Mouse (Mus musculus): ENCODE data around the gene Fli1. TPM values are rescaled to one million over a fixed set of nuclear protein-coding genes. Genes with fewer than 3 reads are reported as not detected.

Gene Fli1
- polyA plus RNA-seq, 1 experiment from 2014 or later, result 21.6 TPM

DNA sequence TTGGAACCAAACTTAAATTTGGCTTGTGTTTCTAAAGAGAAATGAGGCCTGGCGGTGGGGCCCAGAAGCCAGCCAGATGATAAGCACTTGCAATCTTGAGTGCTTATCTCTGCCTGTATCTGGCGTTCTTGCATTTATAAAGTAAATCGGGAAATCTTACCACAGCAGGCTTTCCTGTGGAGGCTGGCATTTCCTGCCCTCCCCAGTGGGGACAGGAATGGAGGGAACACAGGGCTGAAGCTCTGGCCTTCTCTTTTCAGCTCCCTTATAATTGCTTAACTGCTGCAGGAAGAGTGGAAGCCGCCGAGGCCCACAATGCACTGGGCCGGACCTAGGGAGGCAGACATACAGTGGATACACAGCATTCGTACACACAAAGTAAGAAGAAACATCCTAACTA, 13.7 kb upstream of the Fli1 start:
- Histone ChIP-seq H3K4me2 (ENCODE audit: low read length) (no peak overlapping the region), H3K4me1 (replicated peaks; ENCODE audit: insufficient read depth, low read length) (no peaks in the 10 kb centered on the region), H3K9me3 (replicated peaks; ENCODE audit: low read length) (no peaks in the 10 kb centered on the region), H3K27ac (no peak overlapping the region), H3K36me3 (ENCODE audit: insufficient read depth, low read length) (no peaks in the 10 kb centered on the region), H3K4me3 (replicated peaks; ENCODE audit: low read depth, low read length) (no peak overlapping the region), H3K27me3 (ENCODE audit: insufficient read depth, low read length) (no peaks in the 10 kb centered on the region), H3K9ac (ENCODE audit: low read depth, low read length) (no peak overlapping the region)
- TF ChIP-seq CTCF (IDR thresholded peaks at IDR 0.05; ENCODE audit: low read depth), result no peak
- ATAC-seq (replicated peaks; ENCODE audit: low FRiP score, low read depth) (no peak), DNase-seq (ENCODE audit: low spot score) (no peak)
- 66% methylated on average over 7 of the region's 7 CpGs for WGBS

DNA sequence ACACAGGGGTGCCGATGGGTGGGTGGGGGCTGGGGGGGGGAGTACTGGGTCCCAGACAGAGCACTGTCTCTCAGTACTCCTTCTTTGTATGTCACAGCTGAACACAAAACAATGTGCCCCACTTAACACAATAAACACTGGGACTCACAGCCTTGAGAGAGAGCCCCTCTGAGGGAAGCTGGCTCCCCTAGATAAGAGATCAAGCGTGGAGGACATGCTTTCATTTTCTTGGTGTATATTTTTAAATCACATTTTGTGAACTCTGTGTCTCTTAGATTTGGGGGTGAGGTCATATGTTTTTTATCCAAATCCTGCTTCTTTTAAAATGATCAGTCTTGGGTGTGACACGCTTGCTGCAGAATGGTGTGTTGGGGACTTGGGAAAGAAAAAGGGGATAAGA, 12.6 kb upstream of the Fli1 start:
- DNase-seq (ENCODE audit: low spot score), result no peak
- no peak overlapping the region for H3K27ac ChIP-seq

DNA sequence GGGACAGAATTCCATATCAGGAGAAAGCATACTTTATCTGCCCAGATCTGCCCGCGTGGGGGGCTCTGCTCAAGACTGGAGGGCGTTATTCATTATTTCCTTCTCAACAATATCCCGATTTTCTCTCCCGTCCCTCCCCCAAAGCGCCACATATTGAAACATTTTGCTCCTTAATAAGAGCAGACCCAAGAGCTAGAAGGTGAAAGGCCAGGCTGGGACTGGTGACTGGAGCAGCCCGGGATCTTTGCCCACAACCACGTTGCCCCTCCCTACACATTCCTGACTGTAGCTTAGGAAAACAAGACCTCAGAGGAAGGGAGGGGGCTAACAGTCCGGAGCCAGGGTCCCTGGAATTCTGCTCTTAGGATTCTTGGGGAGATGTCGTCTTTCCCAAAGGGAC, 7.9 kb upstream of the Fli1 start:
- ATAC-seq (replicated peaks; ENCODE audit: low FRiP score, low read depth), result no peak
- Histone ChIP-seq H3K9ac (ENCODE audit: low read depth, low read length) (no peak overlapping the region), H3K36me3 (ENCODE audit: insufficient read depth, low read length) (no peaks in the 10 kb centered on the region), H3K4me1 (replicated peaks; ENCODE audit: insufficient read depth, low read length) (peaks cover 30% of the 10 kb centered on the region), H3K27ac (no peak overlapping the region), H3K27me3 (ENCODE audit: insufficient read depth, low read length) (peaks cover 4% of the 10 kb centered on the region; the same call in 1 of the 2 replicates), H3K9me3 (replicated peaks; ENCODE audit: low read length) (no peaks in the 10 kb centered on the region), H3K4me2 (ENCODE audit: low read length) (peak overlapping the region; percentile 21; the same call in 1 of the 2 replicates), H3K4me3 (replicated peaks; ENCODE audit: low read depth, low read length) (no peak overlapping the region)
- DNase-seq (ENCODE audit: low spot score), result peak; percentile 76
- 8% methylated on average over 10 of the region's 10 CpGs for WGBS
- TF ChIP-seq CTCF (IDR thresholded peaks at IDR 0.05; ENCODE audit: low read depth), result no peak

More for the DNA sequence above, 12.6 kb upstream of the Fli1 start:
- no peak for ATAC-seq (replicated peaks; ENCODE audit: low FRiP score, low read depth)
- Histone ChIP-seq H3K9ac (ENCODE audit: low read depth, low read length) (no peak overlapping the region), H3K27me3 (ENCODE audit: insufficient read depth, low read length) (no peaks in the 10 kb centered on the region), H3K4me3 (replicated peaks; ENCODE audit: low read depth, low read length) (no peak overlapping the region), H3K4me2 (ENCODE audit: low read length) (no peak overlapping the region), H3K4me1 (replicated peaks; ENCODE audit: insufficient read depth, low read length) (peaks cover 6% of the 10 kb centered on the region), H3K36me3 (ENCODE audit: insufficient read depth, low read length) (no peaks in the 10 kb centered on the region), H3K9me3 (replicated peaks; ENCODE audit: low read length) (no peaks in the 10 kb centered on the region)
- no peak for TF ChIP-seq CTCF (IDR thresholded peaks at IDR 0.05; ENCODE audit: low read depth)
- WGBS, result 83% methylated on average over 3 of the region's 3 CpGs

DNA sequence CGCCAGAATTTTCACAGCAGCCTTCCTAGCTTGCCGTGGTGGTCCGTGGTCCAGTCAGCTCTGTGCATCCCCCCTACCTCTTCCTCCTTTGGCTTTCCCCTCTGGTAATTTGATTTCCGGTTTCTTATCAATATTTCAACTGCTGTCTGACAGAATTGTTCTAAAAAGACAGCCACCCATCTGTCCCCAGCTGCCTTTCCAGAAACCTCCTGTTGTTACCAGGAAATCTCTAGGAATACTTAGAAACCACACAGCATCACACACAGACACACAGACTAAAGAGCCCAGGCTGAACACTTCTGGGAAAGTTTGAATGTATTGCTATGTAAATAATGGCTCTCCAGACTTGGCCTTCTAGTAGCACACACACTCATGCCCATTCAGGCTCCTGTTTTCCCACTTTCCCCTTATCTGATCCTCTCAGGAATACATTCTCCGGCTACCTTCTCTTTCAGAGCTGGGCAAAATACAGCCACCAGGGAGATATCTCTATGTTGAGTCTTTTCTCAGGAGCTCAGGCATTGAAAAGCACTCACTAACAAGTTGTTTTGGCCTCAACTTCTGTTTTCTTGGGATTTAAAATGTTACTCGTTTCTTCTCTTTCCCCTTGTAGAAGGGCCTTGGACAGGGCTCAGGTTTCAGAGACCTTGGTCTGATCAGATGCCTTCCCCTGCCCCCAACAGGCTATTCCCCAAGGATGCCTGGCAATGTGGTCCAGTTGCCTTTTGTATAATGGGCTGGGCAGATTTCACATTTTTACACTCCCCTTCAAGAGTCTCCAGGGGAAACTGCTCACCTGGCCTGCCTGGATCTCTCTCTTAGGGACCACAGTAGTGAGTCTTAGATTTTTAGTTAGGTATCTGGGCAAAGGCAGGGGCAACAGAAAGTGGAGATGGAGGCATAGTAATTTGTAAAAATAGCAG, 7.1 kb upstream of the Fli1 start:
- Histone ChIP-seq H3K36me3 (ENCODE audit: insufficient read depth, low read length) (no peaks in the 10 kb centered on the region), H3K4me3 (replicated peaks; ENCODE audit: low read depth, low read length) (no peak overlapping the region), H3K4me2 (ENCODE audit: low read length) (no peak overlapping the region), H3K27me3 (ENCODE audit: insufficient read depth, low read length) (peaks cover 5% of the 10 kb centered on the region; the same call in 1 of the 2 replicates), H3K4me1 (replicated peaks; ENCODE audit: insufficient read depth, low read length) (peaks cover 37% of the 10 kb centered on the region), H3K9ac (ENCODE audit: low read depth, low read length) (no peak overlapping the region), H3K9me3 (replicated peaks; ENCODE audit: low read length) (no peaks in the 10 kb centered on the region), H3K27ac (peak overlapping the region; percentile 31; the same call in 1 of the 2 replicates)
- ATAC-seq (replicated peaks; ENCODE audit: low FRiP score, low read depth) (no peak), DNase-seq (ENCODE audit: low spot score) (peak; percentile 51)
- no peak for TF ChIP-seq CTCF (IDR thresholded peaks at IDR 0.05; ENCODE audit: low read depth)
- WGBS, result 31% methylated on average over 6 of the region's 6 CpGs

DNA sequence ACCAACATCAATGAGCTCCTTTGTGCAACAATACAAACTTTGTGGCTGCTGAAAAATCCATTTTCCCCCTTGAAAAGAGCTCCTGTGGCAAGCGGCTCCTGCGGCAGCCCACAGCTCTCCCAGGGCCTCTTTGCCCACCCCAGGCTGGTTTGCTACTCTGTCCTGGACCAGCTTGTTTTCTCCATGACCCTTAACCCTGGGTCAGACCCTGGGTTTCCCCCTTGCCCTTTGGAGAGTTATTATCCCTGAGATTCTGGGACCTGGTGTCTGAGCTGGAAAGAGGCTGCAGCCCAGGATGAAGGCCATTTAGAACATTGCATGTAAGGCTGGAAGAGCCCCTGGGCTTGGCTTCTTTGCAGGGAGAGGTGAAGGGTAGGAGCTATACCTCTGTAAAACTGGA, 4.1 kb upstream of the Fli1 start:
- Histone ChIP-seq H3K4me3 (replicated peaks; ENCODE audit: low read depth, low read length) (no peak overlapping the region), H3K36me3 (ENCODE audit: insufficient read depth, low read length) (no peaks in the 10 kb centered on the region), H3K27me3 (ENCODE audit: insufficient read depth, low read length) (peaks cover 15% of the 10 kb centered on the region; the same call in 1 of the 2 replicates), H3K9me3 (replicated peaks; ENCODE audit: low read length) (no peaks in the 10 kb centered on the region), H3K27ac (no peak overlapping the region), H3K9ac (ENCODE audit: low read depth, low read length) (no peak overlapping the region), H3K4me1 (replicated peaks; ENCODE audit: insufficient read depth, low read length) (peaks cover 52% of the 10 kb centered on the region), H3K4me2 (ENCODE audit: low read length) (no peak overlapping the region)
- ATAC-seq (replicated peaks; ENCODE audit: low FRiP score, low read depth) (no peak), DNase-seq (ENCODE audit: low spot score) (no peak)
- 75% methylated on average over 2 of the region's 2 CpGs for WGBS
- TF ChIP-seq CTCF (IDR thresholded peaks at IDR 0.05; ENCODE audit: low read depth), result no peak

DNA sequence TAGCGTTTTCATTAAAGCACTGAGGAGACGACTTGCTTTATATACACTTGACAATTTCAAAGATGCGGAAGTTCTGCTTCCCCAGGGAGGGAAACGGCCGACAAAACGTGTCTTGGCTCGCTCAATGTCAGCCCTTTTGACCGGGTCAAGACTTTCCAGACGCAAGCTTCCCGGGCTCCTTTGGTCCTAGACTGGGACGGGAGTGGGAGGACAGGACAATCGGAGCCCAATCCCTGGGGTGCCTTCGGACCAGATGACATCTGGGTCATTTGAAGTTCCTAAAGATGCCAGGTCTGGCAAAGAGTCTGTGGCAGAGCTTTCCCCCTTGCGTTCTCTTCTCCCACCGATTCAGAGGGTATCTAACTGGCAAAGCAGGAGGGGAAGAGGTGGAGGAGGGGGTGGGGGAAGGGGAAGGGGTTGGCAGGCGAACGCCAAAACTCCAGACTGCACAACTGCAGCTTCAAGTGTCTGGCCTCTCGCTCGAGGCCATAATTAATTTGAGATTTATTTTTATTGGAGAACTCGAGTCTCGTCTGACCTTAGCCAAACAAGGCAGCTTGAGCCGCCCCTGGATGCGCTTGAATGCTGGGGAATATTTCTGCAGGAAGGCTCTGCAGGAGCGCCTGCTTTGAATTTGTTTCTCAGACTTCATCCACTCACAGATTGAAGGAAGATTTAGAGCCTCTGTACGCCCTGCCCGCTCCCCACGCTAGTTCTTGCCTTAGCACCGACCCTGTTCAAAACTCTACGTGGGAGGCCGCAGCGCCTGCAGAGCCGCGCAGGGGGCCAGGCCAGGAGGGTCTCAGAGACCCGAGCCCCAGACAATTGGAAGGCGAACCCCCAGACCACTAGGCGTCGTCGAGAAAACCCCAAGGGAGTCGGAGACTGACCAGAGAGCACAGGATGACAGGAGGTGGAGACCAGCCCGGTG, 2.3 kb upstream of the Fli1 start:
- peak; percentile 88 for DNase-seq (ENCODE audit: low spot score)
- H3K4me1 ChIP-seq (replicated peaks; ENCODE audit: insufficient read depth, low read length), result peaks cover 43% of the 10 kb centered on the region
- no peak for TF ChIP-seq CTCF (IDR thresholded peaks at IDR 0.05; ENCODE audit: low read depth)
- 0 out of 2 replicates have a peak overlapping the region, but pooled peaks have one; percentile 35 for H3K9ac ChIP-seq (ENCODE audit: low read depth, low read length)
- H3K27me3 ChIP-seq (ENCODE audit: insufficient read depth, low read length), result peaks cover 15% of the 10 kb centered on the region; the same call in 1 of the 2 replicates
- no peaks in the 10 kb centered on the region for H3K36me3 ChIP-seq (ENCODE audit: insufficient read depth, low read length)
- peak overlapping the region; percentile 71 for H3K27ac ChIP-seq
- peak overlapping the region; percentile 9; the same call in 1 of the 2 replicates for H3K4me3 ChIP-seq (replicated peaks; ENCODE audit: low read depth, low read length)
- no peaks in the 10 kb centered on the region for H3K9me3 ChIP-seq (replicated peaks; ENCODE audit: low read length)
- H3K4me2 ChIP-seq (ENCODE audit: low read length), result peak overlapping the region; percentile 92
- no peak; the same call in 1 of the 2 replicates for ATAC-seq (replicated peaks; ENCODE audit: low FRiP score, low read depth)
- WGBS, result 7% methylated on average over 40 of the region's 40 CpGs
